Mouse (Mus musculus): Measurements from ENCODE around the gene Dnaaf5. TPM values are rescaled to one million over a fixed set of nuclear protein-coding genes. Genes with fewer than 3 reads are reported as not detected.

Gene Dnaaf5
- polyA plus RNA-seq, 1 experiment from 2014 or later = 9.6 TPM

DNA sequence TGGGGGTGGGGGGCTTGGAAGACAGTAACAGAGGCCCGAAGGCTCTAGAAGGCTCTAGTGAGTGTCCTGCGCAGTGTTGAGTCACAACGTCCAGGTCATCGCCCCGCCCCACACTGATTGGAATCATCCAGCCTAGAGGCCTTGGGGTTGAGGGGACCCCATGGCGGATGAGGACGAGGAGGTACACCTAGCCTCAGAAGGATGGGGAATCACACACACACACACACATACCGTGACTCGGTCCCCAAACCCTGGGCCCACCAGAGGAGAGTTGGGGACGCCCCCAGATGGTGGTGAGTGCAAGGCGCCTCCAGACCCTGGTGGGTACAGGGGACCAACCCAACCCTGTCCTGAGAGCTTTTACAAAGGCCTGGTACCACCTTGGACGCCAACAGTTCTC lies 20.9 kb upstream of the Dnaaf5 start:
- Histone ChIP-seq H3K9me3 (no peaks in the 10 kb centered on the region), H3K4me3 (peak overlapping the region; percentile 71), H3K4me1 (peaks cover 11% of the 10 kb centered on the region), H3K27me3 (replicated peaks; ENCODE audit: low read depth, poor library complexity, severe bottlenecking) (peaks cover 51% of the 10 kb centered on the region), H3K27ac (replicated peaks) (peak overlapping the region; percentile 75), H3K36me3 (replicated peaks) (no peaks in the 10 kb centered on the region)
- DNase-seq (ENCODE audit: low spot score) = peak; percentile 23
- WGBS = 8% methylated on average over 12 of the region's 12 CpGs

DNA sequence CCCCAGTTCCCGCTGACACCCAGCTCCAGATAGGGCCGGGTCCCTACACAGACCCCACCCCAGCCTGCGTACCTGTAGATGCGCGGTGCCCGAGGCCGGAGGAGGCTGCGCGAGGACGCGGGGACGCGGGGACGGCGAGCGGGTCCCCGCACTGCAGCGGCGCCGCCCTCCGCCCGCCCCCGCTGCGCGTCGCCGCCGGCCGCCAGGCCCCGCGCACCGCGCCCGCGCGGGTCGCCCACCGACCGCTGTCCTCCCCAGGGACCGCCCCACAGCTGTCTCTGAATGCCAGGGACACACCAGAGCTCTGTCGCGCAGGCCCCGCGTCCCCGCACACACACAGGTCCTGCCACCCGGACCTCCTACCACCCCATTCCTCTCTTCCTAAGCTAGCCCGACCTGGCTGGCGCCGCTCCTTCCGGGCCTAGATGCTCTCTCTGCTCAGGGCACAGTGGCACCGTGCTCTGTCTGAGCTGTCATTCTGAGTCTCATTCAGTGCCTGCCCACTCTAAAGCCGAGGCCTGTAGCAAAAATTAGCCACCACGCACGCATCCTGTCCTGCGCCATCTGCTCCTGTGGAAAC lies 20.4 kb upstream of the Dnaaf5 start:
- H3K4me3 ChIP-seq = peak overlapping the region; percentile 71
- H3K4me1 ChIP-seq = peaks cover 11% of the 10 kb centered on the region
- H3K27me3 ChIP-seq (replicated peaks; ENCODE audit: low read depth, poor library complexity, severe bottlenecking) = peaks cover 51% of the 10 kb centered on the region
- H3K9me3 ChIP-seq = no peaks in the 10 kb centered on the region
- 2% methylated on average over 55 of the region's 55 CpGs for WGBS
- peak overlapping the region; percentile 75 for H3K27ac ChIP-seq (replicated peaks)
- peak; percentile 40 for DNase-seq (ENCODE audit: low spot score)
- no peaks in the 10 kb centered on the region for H3K36me3 ChIP-seq (replicated peaks)

DNA sequence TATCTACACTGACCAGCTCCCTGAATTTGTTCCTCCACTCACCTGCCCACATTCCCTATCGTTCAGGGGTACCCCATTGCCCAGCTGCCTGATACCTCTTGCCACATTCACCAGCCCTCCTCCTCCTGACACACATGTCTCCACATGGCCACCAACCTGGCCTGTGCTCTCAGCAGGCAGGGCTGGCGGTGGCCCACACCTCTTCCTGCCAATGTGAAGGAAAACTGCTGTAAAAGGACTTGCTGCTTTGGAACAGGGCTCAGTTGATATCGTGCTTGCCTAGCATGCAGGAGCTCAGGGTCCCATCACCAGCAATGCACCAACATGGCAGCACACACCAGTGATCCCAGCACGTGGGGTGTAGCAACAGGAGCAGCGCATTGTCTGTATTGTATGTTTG lies 19.7 kb upstream of the Dnaaf5 start:
- no peaks in the 10 kb centered on the region for H3K9me3 ChIP-seq
- no peaks in the 10 kb centered on the region for H3K36me3 ChIP-seq (replicated peaks)
- H3K4me3 ChIP-seq = 0 out of 2 replicates have a peak overlapping the region, but pooled peaks have one; percentile 71
- H3K4me1 ChIP-seq = peaks cover 11% of the 10 kb centered on the region
- H3K27ac ChIP-seq (replicated peaks) = no peak overlapping the region
- peaks cover 51% of the 10 kb centered on the region for H3K27me3 ChIP-seq (replicated peaks; ENCODE audit: low read depth, poor library complexity, severe bottlenecking)
- peak; percentile 9 for DNase-seq (ENCODE audit: low spot score)
- 81% methylated on average over 5 of the region's 5 CpGs for WGBS

DNA sequence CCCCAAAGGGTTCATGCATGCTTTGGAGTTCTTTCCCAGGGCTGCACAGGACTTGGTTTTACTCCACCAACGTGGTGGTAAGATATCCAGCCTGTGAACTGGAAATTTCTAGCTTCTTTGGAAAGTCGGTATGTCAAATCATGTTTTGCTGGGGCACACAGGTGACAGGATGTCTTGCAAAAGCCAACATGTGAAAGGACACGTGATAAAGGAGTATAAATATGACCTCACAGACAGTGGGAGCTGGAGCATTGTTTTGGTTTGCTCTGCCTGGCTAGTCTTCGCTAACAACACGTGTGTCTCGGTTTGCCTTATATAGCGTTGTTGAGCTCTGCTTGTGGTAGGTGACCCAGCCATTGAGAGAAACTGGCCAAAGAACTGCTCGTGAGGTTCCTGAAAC lies 15.5 kb upstream of the Dnaaf5 start:
- no peak for DNase-seq (ENCODE audit: low spot score)
- H3K27me3 ChIP-seq (replicated peaks; ENCODE audit: low read depth, poor library complexity, severe bottlenecking) = peaks cover 29% of the 10 kb centered on the region
- no peaks in the 10 kb centered on the region for H3K36me3 ChIP-seq (replicated peaks)
- H3K4me1 ChIP-seq = peaks cover 5% of the 10 kb centered on the region
- 83% methylated on average over 8 of the region's 8 CpGs for WGBS
- no peak overlapping the region for H3K4me3 ChIP-seq
- H3K27ac ChIP-seq (replicated peaks) = no peak overlapping the region
- no peaks in the 10 kb centered on the region for H3K9me3 ChIP-seq

DNA sequence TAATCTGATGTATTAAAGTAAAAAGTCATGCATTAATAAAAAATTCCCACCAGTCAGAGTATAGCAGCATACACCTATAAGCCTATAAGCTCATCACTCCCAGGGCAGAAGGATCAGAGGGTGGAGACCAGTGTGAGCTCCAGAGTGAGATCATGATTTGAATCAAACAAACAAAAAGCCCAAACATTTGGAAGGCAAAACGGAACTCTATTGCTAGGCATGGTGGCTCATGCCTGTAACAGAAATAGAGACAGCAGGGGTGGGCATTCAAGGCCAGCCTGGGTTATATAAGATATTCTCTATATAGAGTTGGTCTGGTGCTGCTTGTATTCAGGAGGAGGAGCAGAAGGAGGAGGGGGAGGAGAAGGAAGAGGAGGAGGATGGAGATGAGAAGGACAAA lies 13.7 kb upstream of the Dnaaf5 start:
- H3K27me3 ChIP-seq (replicated peaks; ENCODE audit: low read depth, poor library complexity, severe bottlenecking) = peaks cover 11% of the 10 kb centered on the region

DNA sequence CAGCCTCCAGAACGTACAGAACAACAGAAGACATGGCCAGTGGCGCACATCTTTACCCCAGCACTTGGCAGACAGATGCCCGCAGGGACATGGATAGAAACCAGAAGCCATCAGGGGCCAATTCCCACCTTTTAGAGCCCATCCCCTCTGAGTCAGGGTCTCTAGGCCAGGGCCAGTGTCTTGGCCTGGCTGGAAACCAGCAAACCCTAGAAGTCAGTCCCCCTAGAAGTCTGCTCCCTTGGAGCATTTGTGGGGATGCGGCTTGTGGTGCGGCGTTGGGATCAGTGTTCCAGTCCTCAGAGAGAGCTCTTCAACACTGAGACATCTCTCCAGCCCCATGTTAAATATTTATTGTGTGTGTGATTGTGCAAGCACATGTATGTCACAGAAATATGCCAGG lies 12.8 kb upstream of the Dnaaf5 start:
- peaks cover 3% of the 10 kb centered on the region; the same call in 1 of the 2 replicates for H3K27me3 ChIP-seq (replicated peaks; ENCODE audit: low read depth, poor library complexity, severe bottlenecking)
- H3K36me3 ChIP-seq (replicated peaks) = no peaks in the 10 kb centered on the region
- no peak overlapping the region for H3K27ac ChIP-seq (replicated peaks)
- H3K4me1 ChIP-seq = 0 out of 2 replicates have a peak, but pooled peaks cover 4% of the 10 kb centered on the region
- WGBS = 87% methylated on average over 6 of the region's 6 CpGs
- no peaks in the 10 kb centered on the region for H3K9me3 ChIP-seq
- H3K4me3 ChIP-seq = no peak overlapping the region
- DNase-seq (ENCODE audit: low spot score) = no peak

More for the DNA sequence above, 13.7 kb upstream of the Dnaaf5 start:
- Histone ChIP-seq H3K4me1 (0 out of 2 replicates have a peak, but pooled peaks cover 3% of the 10 kb centered on the region), H3K36me3 (replicated peaks) (no peaks in the 10 kb centered on the region), H3K27ac (replicated peaks) (no peak overlapping the region), H3K4me3 (no peak overlapping the region), H3K9me3 (no peaks in the 10 kb centered on the region)
- no peak for DNase-seq (ENCODE audit: low spot score)
- WGBS = 80% methylated on average over 1 of the region's 1 CpGs

DNA sequence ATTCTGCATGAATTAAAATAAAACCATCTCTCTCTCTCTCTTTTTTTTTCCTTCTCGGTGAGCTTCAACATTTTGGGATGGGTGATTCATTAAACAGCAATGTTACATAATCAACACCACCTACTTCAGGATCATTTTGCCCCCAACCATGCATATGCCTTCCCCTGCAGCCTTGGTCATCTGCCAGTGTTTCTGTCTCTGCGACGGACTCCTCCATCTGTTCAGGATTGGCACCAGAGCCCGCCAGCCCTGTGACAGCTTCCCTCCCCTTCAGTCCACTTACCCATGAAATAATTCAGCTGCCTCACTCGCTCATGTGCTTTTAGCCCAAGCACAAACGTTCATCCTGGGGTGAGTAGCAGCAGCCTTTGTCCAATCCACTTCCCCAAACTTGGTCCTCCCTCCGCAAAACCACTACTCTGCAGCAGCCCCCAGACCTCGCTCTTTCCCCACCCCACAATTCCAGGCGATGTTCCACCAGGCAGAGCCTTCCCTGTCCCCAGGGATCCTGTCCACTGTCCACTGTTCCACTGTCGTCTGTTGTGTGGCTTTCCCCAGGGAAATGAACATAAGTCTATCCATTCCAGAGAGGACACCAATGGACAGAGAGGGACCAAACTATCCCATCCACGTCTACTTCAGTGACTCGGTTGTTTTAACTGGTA lies 11.6 kb upstream of the Dnaaf5 start:
- H3K9me3 ChIP-seq = no peaks in the 10 kb centered on the region
- no peak overlapping the region for H3K4me3 ChIP-seq
- DNase-seq (ENCODE audit: low spot score) = no peak
- H3K36me3 ChIP-seq (replicated peaks) = no peaks in the 10 kb centered on the region
- H3K4me1 ChIP-seq = 0 out of 2 replicates have a peak, but pooled peaks cover 4% of the 10 kb centered on the region
- 77% methylated on average over 12 of the region's 12 CpGs for WGBS
- no peak overlapping the region for H3K27ac ChIP-seq (replicated peaks)
- H3K27me3 ChIP-seq (replicated peaks; ENCODE audit: low read depth, poor library complexity, severe bottlenecking) = no peaks in the 10 kb centered on the region

DNA sequence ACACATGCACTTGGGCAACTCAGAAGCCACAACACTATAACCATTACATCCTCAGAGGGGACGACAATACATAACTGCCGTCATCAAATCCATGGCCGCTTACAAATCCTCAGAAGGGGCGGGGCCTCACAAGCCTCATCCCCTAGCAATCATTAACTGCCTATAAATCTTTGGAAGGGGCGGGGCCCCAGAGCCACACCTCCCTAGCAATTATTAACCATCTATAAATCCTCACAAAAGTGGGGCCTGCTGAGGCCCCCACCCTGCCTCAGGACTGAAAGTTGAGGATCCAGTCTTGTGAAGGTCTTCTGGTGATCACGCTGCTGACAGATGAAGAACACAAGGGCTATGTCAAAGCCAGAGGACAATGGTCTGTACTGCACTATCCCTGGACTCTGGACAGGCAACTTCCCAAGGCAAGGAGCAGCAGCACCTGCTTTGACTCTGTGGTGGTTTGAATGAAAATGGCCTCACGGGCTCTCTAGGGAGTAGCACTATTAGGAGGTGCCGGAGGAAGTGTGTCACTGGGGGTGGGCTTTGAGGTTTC lies 11.0 kb upstream of the Dnaaf5 start:
- Histone ChIP-seq H3K9me3 (no peaks in the 10 kb centered on the region), H3K36me3 (replicated peaks) (no peaks in the 10 kb centered on the region), H3K4me3 (no peak overlapping the region), H3K27ac (replicated peaks) (no peak overlapping the region), H3K27me3 (replicated peaks; ENCODE audit: low read depth, poor library complexity, severe bottlenecking) (no peaks in the 10 kb centered on the region), H3K4me1 (0 out of 2 replicates have a peak, but pooled peaks cover 4% of the 10 kb centered on the region)
- WGBS = 88% methylated on average over 8 of the region's 8 CpGs
- DNase-seq (ENCODE audit: low spot score) = no peak

DNA sequence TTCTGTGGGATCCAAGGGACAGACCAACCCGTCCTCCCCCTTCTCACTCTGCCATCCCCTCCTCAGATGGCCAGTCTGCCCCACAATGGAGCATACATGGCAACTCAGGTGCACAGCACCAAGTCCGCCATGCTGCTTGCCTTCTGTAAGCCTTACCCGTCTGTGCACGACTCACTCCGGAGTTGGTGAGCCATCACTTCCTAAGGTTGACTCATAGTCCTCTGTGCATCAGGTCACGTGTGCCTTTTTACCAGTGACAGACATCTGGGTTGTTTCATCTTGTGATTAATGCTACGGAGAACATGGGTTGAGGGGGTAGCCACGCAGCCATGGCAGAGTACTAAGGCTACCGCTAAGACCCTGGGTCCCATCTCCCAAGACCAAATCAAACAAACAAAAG lies 9.4 kb upstream of the Dnaaf5 start:
- H3K4me1 ChIP-seq = 0 out of 2 replicates have a peak, but pooled peaks cover 4% of the 10 kb centered on the region
- 0 out of 2 replicates have a peak, but pooled peaks cover 3% of the 10 kb centered on the region for H3K36me3 ChIP-seq (replicated peaks)
- DNase-seq (ENCODE audit: low spot score) = no peak
- H3K27ac ChIP-seq (replicated peaks) = no peak overlapping the region
- H3K9me3 ChIP-seq = no peaks in the 10 kb centered on the region
- no peak overlapping the region for H3K4me3 ChIP-seq
- no peaks in the 10 kb centered on the region for H3K27me3 ChIP-seq (replicated peaks; ENCODE audit: low read depth, poor library complexity, severe bottlenecking)
- WGBS = 85% methylated on average over 9 of the region's 9 CpGs

DNA sequence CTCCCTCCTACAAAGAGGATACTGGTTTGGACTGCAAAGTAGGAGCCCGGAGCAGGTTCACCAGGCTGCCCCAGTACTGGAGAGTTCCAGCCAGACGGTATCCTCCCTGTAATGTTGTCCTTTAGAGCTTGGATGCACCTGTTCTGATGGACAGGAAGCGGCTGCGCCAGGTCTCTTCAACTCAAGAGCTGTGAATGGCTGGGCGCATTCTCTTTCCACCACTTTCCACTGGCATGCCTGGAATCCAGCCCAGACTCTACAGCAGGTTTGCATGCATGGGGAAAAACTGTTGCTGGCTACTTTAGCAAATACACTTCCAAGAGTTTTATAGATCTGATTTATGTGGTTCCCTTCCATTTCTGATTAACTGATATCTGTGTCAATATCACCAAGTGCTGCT lies 8.7 kb upstream of the Dnaaf5 start:
- no peak overlapping the region for H3K4me3 ChIP-seq
- WGBS = 78% methylated on average over 5 of the region's 5 CpGs
- no peaks in the 10 kb centered on the region for H3K27me3 ChIP-seq (replicated peaks; ENCODE audit: low read depth, poor library complexity, severe bottlenecking)
- H3K36me3 ChIP-seq (replicated peaks) = 0 out of 2 replicates have a peak, but pooled peaks cover 3% of the 10 kb centered on the region
- H3K9me3 ChIP-seq = no peaks in the 10 kb centered on the region
- DNase-seq (ENCODE audit: low spot score) = no peak
- no peak overlapping the region for H3K27ac ChIP-seq (replicated peaks)
- 0 out of 2 replicates have a peak, but pooled peaks cover 4% of the 10 kb centered on the region for H3K4me1 ChIP-seq

DNA sequence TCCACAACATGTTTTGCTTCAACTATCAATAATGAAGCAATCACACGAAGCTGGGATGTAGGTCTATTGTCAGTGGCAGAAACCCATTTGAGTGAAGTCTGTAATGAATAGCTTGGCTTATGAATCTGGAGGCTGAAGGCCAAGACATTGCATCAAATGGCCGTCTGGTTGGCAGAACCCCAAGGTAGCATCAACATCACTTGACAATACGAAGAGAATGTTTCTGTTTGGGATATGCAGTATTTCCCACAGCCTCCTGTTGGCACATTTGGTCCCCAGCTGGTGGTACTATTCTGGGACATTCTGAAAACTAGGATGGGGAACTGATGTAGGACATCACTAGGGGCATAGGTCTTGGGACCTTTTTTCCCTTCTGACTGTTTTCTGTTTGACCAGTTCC lies 6.1 kb upstream of the Dnaaf5 start:
- DNase-seq (ENCODE audit: low spot score) = no peak
- Histone ChIP-seq H3K9me3 (no peaks in the 10 kb centered on the region), H3K4me3 (no peak overlapping the region), H3K36me3 (replicated peaks) (0 out of 2 replicates have a peak, but pooled peaks cover 3% of the 10 kb centered on the region), H3K27me3 (replicated peaks; ENCODE audit: low read depth, poor library complexity, severe bottlenecking) (no peaks in the 10 kb centered on the region), H3K27ac (replicated peaks) (no peak overlapping the region), H3K4me1 (peaks cover 4% of the 10 kb centered on the region; the same call in 1 of the 2 replicates)
- WGBS = 88% methylated on average over 3 of the region's 3 CpGs

DNA sequence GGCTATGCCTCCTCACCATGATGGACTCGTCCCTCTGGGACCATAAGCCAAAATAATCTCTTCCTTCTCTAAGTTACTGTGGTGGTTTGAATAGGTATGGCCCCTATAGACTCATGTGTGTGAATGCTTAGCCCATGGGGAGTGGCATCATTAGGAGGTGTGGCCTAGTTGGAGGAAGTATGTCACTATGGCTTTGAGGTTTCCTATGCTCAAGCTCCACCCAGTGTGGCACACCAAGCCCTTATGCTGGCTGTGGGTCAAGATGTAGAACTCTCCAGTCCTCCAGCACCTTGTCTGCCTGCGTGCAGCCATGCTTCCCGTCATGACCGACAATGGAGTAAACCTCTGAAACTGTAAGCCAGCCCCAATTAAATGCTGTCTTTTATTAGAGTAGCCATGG lies 4.3 kb upstream of the Dnaaf5 start:
- no peak for DNase-seq (ENCODE audit: low spot score)
- peaks cover 17% of the 10 kb centered on the region for H3K4me1 ChIP-seq
- H3K27ac ChIP-seq (replicated peaks) = no peak overlapping the region
- no peak overlapping the region for H3K4me3 ChIP-seq
- 91% methylated on average over 4 of the region's 4 CpGs for WGBS
- 0 out of 2 replicates have a peak, but pooled peaks cover 3% of the 10 kb centered on the region for H3K36me3 ChIP-seq (replicated peaks)
- no peaks in the 10 kb centered on the region for H3K9me3 ChIP-seq
- H3K27me3 ChIP-seq (replicated peaks; ENCODE audit: low read depth, poor library complexity, severe bottlenecking) = no peaks in the 10 kb centered on the region

Measured in embryonic facial prominence, embryonic 10.5 days (tissue).